In the genomic region with DNA sequence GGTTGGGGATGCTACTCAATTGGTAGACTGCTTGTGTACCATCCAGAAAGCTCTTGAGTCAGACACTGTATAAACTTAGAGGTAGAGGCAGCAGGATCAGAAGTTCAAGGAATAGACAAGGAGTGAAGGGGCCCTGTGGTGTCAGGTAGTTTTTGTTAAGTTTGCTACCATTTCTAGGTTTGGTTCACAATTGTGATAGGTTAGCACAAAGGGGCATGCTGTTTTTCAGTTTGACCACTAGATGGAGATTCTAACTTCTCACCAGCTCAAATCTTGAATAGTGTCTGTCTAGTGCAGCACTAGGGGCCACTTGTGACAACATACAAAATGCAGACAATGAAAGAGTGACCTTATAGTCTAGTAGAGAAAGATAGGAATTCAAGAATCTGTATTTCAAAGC, we compare ENCODE assay signal across 11 mouse cellular contexts. TPM values are rescaled to one million over a fixed set of nuclear protein-coding genes. Genes with fewer than 3 reads are reported as not detected.
A peak's percentile ranks its signal among the peaks of the same experiment; 100 is the strongest.
DNase-seq lines count a peak whose midpoint lies in the region; ATAC-seq and TF ChIP-seq lines count a peak whose summit lies in the region.
"Had no signal": no experiment of that assay in that cellular context is flagged by ENCODE, and none has a peak within 500 bp of the region (broad histone marks: within the 10 kb centered on the region; RNA-seq: fewer than 3 reads in every experiment).

No protein-coding gene starts in this region.

- no peak for TF ChIP-seq EP300 in MEL (IDR thresholded peaks at IDR 0.05; ENCODE audit: low read depth in 1 of 2, low read length in 2 of 2)

- no peak for TF ChIP-seq POLR2A in MEL (IDR thresholded peaks at IDR 0.05; ENCODE audit: control insufficient read depth in 1 of 2, insufficient read depth in 1 of 2, low read depth in 1 of 2, low read length in 2 of 2, poor library complexity in 1 of 2)

- H3K9me3 ChIP-seq in limb, embryonic 11.5 days (ENCODE audit: control insufficient read depth, low read length), result no peaks in the 10 kb centered on the region
- H3K9me3 ChIP-seq in limb, embryonic 10.5 days (replicated peaks), result no peaks in the 10 kb centered on the region
- no peaks in the 10 kb centered on the region for H3K9me3 ChIP-seq in MEL (replicated peaks; ENCODE audit: insufficient read depth, low read length)
- H3K9me3 ChIP-seq: neural tube, embryonic 13.5 days had no signal

- H3K27ac ChIP-seq in limb, embryonic 11.5 days (replicated peaks; ENCODE audit: low read depth, low read length), result no peak overlapping the region
- no peak overlapping the region; the same call in 1 of the 2 replicates for H3K27ac ChIP-seq in limb, embryonic 10.5 days
- no peak overlapping the region for H3K27ac ChIP-seq in MEL (ENCODE audit: control insufficient read depth, low read depth, low read length)
- H3K27ac ChIP-seq: neural tube, embryonic 13.5 days had no signal

- H3K4me2 ChIP-seq in limb, embryonic 11.5 days (ENCODE audit: low read depth, severe bottlenecking), result no peak overlapping the region
- H3K4me2 ChIP-seq: neural tube, embryonic 13.5 days had no signal

- peak; percentile 72 for TF ChIP-seq RAD21 in MEL (IDR thresholded peaks at IDR 0.05; ENCODE audit: low read depth, low read length)

- no peaks in the 10 kb centered on the region; the same call in 1 of the 2 replicates for H3K79me2 ChIP-seq in MEL (ENCODE audit: control insufficient read depth, insufficient read depth, low read length, poor library complexity)

- peaks cover 4% of the 10 kb centered on the region; the same call in 1 of the 2 replicates for H3K4me1 ChIP-seq in limb, embryonic 11.5 days (ENCODE audit: control insufficient read depth, insufficient read depth, low read length)
- peaks cover 14% of the 10 kb centered on the region for H3K4me1 ChIP-seq in limb, embryonic 10.5 days
- peaks cover 5 to 10% of the 10 kb centered on the region in 2 experiments for H3K4me1 ChIP-seq in MEL (ENCODE audit: control insufficient read depth in 1 of 2, insufficient read depth in 2 of 2, low read length in 2 of 2)

- peak; percentile 83 for DNase-seq in embryo, embryonic 10 days (ENCODE audit: low spot score)
- DNase-seq in embryo, embryonic 9.5 days (ENCODE audit: extremely low spot score), result no peak
- DNase-seq in limb, embryonic 11.5 days (ENCODE audit: low spot score), result peak; percentile 24
- no peak for DNase-seq in limb, embryonic 10.5 days (ENCODE audit: low spot score)
- DNase-seq in MEL (ENCODE audit: low read depth, low spot score), result peak; percentile 71
- peak; percentile 52 for DNase-seq in lung, postnatal 36 days
- DNase-seq in natural killer cell, adult 2 months (ENCODE audit: low spot score in 2 of 2), result no peak
- DNase-seq in urinary bladder, postnatal 10 days (ENCODE audit: low spot score), result no peak
- DNase-seq: thymus, adult 18-20 months had no signal

- no peaks in the 10 kb centered on the region for H3K36me3 ChIP-seq in limb, embryonic 11.5 days (ENCODE audit: control insufficient read depth, insufficient read depth, low read length)
- no peaks in the 10 kb centered on the region for H3K36me3 ChIP-seq in limb, embryonic 10.5 days
- peaks cover 0 to 11% of the 10 kb centered on the region in 2 experiments; a peak in 2 of 4 replicates for H3K36me3 ChIP-seq in MEL (ENCODE audit: control insufficient read depth in 1 of 2, insufficient read depth in 2 of 2, low read length in 2 of 2)
- H3K36me3 ChIP-seq: neural tube, embryonic 13.5 days had no signal

- peak; percentile 29 to 92 (median 86); a peak in 5 of 6 replicates for TF ChIP-seq CTCF in MEL (IDR thresholded peaks at IDR 0.05 in 2 of 3, conservative IDR thresholded peaks at IDR 0.05 in 1 of 3; ENCODE audit: control insufficient read depth in 1 of 3, insufficient read depth in 1 of 3, low read depth in 2 of 3, low read length in 3 of 3, poor library complexity in 1 of 3, severe bottlenecking in 1 of 3)

- ATAC-seq in limb, embryonic 11.5 days (ENCODE audit: insufficient number of reproducible peaks, low FRiP score, low TSS enrichment, low read depth), result no peak

- H3K9ac ChIP-seq in limb, embryonic 11.5 days (ENCODE audit: low read length), result no peak overlapping the region
- no peak overlapping the region for H3K9ac ChIP-seq in MEL (ENCODE audit: control insufficient read depth, low read depth, low read length, poor library complexity, severe bottlenecking)
- H3K9ac ChIP-seq: neural tube, embryonic 13.5 days had no signal

- no peaks in the 10 kb centered on the region for H3K27me3 ChIP-seq in limb, embryonic 11.5 days (ENCODE audit: control insufficient read depth, insufficient read depth, low read length)
- H3K27me3 ChIP-seq in limb, embryonic 10.5 days (ENCODE audit: low read depth, poor library complexity, severe bottlenecking), result no peaks in the 10 kb centered on the region
- H3K27me3 ChIP-seq in MEL (ENCODE audit: control insufficient read depth in 1 of 2, insufficient read depth in 2 of 2, low read length in 2 of 2), result no peaks in the 10 kb centered on the region
- H3K27me3 ChIP-seq: neural tube, embryonic 13.5 days had no signal

- H3K4me3 ChIP-seq in limb, embryonic 11.5 days (ENCODE audit: low read depth, low read length), result no peak overlapping the region
- no peak overlapping the region for H3K4me3 ChIP-seq in limb, embryonic 10.5 days
- H3K4me3 ChIP-seq in MEL (ENCODE audit: control insufficient read depth in 1 of 2, insufficient read depth in 1 of 2, low read depth in 2 of 2, low read length in 2 of 2), result no peak overlapping the region
- H3K4me3 ChIP-seq: erythroblast, embryonic 14.5 days; neural tube, embryonic 13.5 days had no signal

TF ChIP-seq in MEL, 35 proteins besides CTCF, POLR2A, EP300 and RAD21:
- TF ChIP-seq TBP (IDR thresholded peaks at IDR 0.05; ENCODE audit: low read depth, low read length) (no peak), ZC3H11A (IDR thresholded peaks at IDR 0.05; ENCODE audit: low read depth, low read length) (peak; percentile 68), POLR2AphosphoS5 (IDR thresholded peaks at IDR 0.05; ENCODE audit: borderline replicate concordance, low read depth, low read length) (no peak), MYC (IDR thresholded peaks at IDR 0.05; ENCODE audit: low read depth, low read length) (peak; percentile 34; the same call in 1 of the 2 replicates), MAZ (IDR thresholded peaks at IDR 0.05; ENCODE audit: low read depth, low read length) (no peak), SMC3 (IDR thresholded peaks at IDR 0.05; ENCODE audit: low read depth, low read length) (peak; percentile 91), CHD1 (IDR thresholded peaks at IDR 0.05; ENCODE audit: low read depth, low read length) (no peak), USF1 (IDR thresholded peaks at IDR 0.05; ENCODE audit: low read depth, low read length) (no peak), MAX (IDR thresholded peaks at IDR 0.05; ENCODE audit: low read length) (peak; percentile 48; the same call in 1 of the 2 replicates), MEF2A (IDR thresholded peaks at IDR 0.05; ENCODE audit: extremely low read depth, insufficient replicate concordance, low read depth, low read length, poor library complexity, severe bottlenecking) (no peak), TAL1 (IDR thresholded peaks at IDR 0.05; ENCODE audit: low read length) (no peak)

RNA-seq across cellular contexts. Expression of gene Nedd4, which starts 27.0 kb away (rescaled TPM):
- 815 and 849 TPM in 2 replicates for polyA plus RNA-seq in limb, embryonic 11.5 days (2014; fragmentation: Nextera tagmentation; extraction: Ambion mirVana)
- polyA plus RNA-seq in limb, embryonic 10.5 days (2016; fragmentation: Nextera tagmentation; extraction: Ambion mirVana), result 565 and 690 TPM in 2 replicates
- total RNA-seq in MEL (2012; rRNA removed), result 167 and 175 TPM in 2 replicates
- polyA plus RNA-seq in MEL (2012; ENCODE audit: insufficient read depth in 1 of 2, insufficient read length in 2 of 2, low read depth in 1 of 2, low replicate concordance in 2 of 2, missing spikeins in 1 of 2), result 100 to 1,000 TPM; 216 to 583 TPM

Comparison
In these comparisons a context has a peak if more than half of its experiments do, and no peak if none do; other contexts are left out.
1. DNase-seq: peak in embryo, embryonic 10 days (single experiment), limb, embryonic 11.5 days (single experiment), MEL (single experiment) and lung, postnatal 36 days (single experiment); none in embryo, embryonic 9.5 days (single experiment), limb, embryonic 10.5 days (single experiment), natural killer cell, adult 2 months (0 of 2) and urinary bladder, postnatal 10 days (single experiment).